Mouse (Mus musculus) midbrain, embryonic 11.5 days (tissue): Measurements from ENCODE around the gene Gm17332. TPM values are rescaled to one million over a fixed set of nuclear protein-coding genes. Genes with fewer than 3 reads are reported as not detected.

Experiments
- ATAC-seq: fragments of 200-750 bp; cut with Nextera tagmentation; 2 replicates; pipeline ENCODE4 v1.8.0; 2017; ENCODE audit warnings: moderate TSS enrichment, moderate library complexity; ENCODE audit not compliant: low FRiP score
- DNase-seq: peaks from one replicate; pipeline ENCODE4 v3.0.0; 2015; ENCODE audit warnings: low spot score; ENCODE audit errors: missing footprints
- H3K27ac ChIP-seq: fragments of 300-500 bp; sonication (generic); 2 replicates; pipeline ENCODE4 v1.5.1; 2014; ENCODE audit warnings: low read depth, low read length
- H3K27me3 ChIP-seq: fragments of 300-500 bp; sonication (generic); 2 replicates; pipeline ENCODE4 v1.6.1; 2014; ENCODE audit warnings: mild to moderate bottlenecking, low read length, moderate library complexity, mixed read lengths; ENCODE audit not compliant: control insufficient read depth, insufficient read depth
- H3K36me3 ChIP-seq: fragments of 300-500 bp; sonication (generic); 2 replicates; pipeline ENCODE4 v1.6.1; 2014; ENCODE audit warnings: mild to moderate bottlenecking, low read length, moderate library complexity, mixed read lengths; ENCODE audit not compliant: control insufficient read depth, insufficient read depth
- H3K4me1 ChIP-seq: fragments of 300-500 bp; sonication (generic); 2 replicates; pipeline ENCODE4 v1.6.1; 2014; ENCODE audit warnings: low read length; ENCODE audit not compliant: control insufficient read depth, insufficient read depth
- H3K4me2 ChIP-seq: fragments of 300-500 bp; sonication (generic); 2 replicates; pipeline ENCODE4 v1.6.1; 2014; ENCODE audit warnings: mild to moderate bottlenecking, moderate library complexity
- H3K4me3 ChIP-seq: fragments of 300-500 bp; sonication (generic); 2 replicates; pipeline ENCODE4 v1.5.1; 2014; ENCODE audit warnings: low read depth, low read length
- H3K9ac ChIP-seq: fragments of 300-500 bp; sonication (generic); 2 replicates; pipeline ENCODE4 v1.6.1; 2014; ENCODE audit warnings: low read length
- H3K9me3 ChIP-seq: fragments of 300-500 bp; sonication (generic); 2 replicates; pipeline ENCODE4 v1.6.1; 2016; ENCODE audit warnings: low read length; ENCODE audit not compliant: control insufficient read depth
- WGBS: fragments of 180-500 bp; shearing (Covaris S2); extraction: QIAGEN DNeasy Blood & Tissue Kit; methylation state at CpG from one replicate; pipeline ENCODE4 v1.1.7; 2014; 5-methylcytosine and 5-hydroxymethylcytosine counted together
- polyA plus RNA-seq: library from polyadenylated mRNA; unstranded; fragments of >200 nt; fragmentation: Nextera tagmentation; extraction: Ambion mirVana; gene quantifications from 2 replicates; pipeline ENCODE4 v1.2.1, GENCODE M21; 2014

Gene Gm17332
- not detected in 2 replicates for polyA plus RNA-seq

DNA sequence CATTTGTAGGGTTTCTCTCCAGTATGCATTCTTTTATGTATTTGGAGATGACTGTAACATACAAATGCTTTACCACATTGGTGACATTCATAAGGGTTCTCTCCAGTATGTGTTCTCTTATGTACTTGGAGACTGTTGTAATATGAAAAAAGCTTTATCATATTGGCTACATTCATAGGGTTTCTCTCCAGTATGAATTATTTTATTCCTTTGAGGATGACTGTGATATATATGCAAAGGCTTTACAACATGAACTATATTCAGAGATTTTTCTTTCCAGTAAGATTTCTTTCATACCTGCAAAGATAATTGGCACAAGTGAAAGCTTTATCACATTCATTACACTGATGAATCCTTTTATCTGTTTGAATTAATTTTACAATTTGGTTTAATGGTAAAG, at the start of gene Gm17332:
Gene Gm17332, minus strand, starts transcription at position 101 of the 400 bp plus-strand sequence.
- no peak within 1 kb of the TSS for H3K4me3 ChIP-seq
- H3K9me3 ChIP-seq: peaks cover 2% of the 10 kb centered on the region; the same call in 1 of the 2 replicates
- H3K4me1 ChIP-seq: no peaks in the 10 kb centered on the region
- no peak within 1 kb of the TSS for H3K4me2 ChIP-seq
- H3K27ac ChIP-seq: no peak within 1 kb of the TSS
- H3K9ac ChIP-seq: no peak within 1 kb of the TSS
- no peaks in the 10 kb centered on the region for H3K27me3 ChIP-seq
- H3K36me3 ChIP-seq: no peaks in the 10 kb centered on the region
- DNase-seq (no peak), ATAC-seq (no peak)

DNA sequence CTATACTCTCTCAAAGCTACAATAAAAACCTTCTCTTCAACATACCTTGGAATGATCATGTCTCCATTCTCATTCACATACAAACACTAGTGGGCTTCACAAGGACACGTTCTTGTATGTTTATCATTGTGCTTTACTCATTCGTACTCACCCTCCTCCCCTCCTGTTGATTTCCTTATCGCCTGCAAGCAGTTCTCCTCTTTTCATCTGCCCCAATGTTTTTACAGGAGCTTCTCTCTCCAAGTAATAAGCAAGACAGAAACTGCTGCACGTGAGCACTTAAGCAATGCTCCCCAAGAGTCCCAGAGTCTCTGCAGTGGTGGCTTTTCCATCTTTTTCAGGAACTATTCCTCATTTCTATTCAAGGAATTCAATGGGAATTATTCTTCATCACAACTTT, 47.7 kb upstream of the Gm17332 start:
- DNase-seq (no peak), ATAC-seq (no peak)
- no peak overlapping the region for H3K27ac ChIP-seq
- no peaks in the 10 kb centered on the region for H3K4me1 ChIP-seq
- WGBS: 71% methylated on average over 4 of the region's 4 CpGs
- H3K36me3 ChIP-seq: no peaks in the 10 kb centered on the region
- no peak overlapping the region for H3K9ac ChIP-seq
- no peak overlapping the region for H3K4me2 ChIP-seq
- H3K9me3 ChIP-seq: no peaks in the 10 kb centered on the region
- H3K4me3 ChIP-seq: no peak overlapping the region
- no peaks in the 10 kb centered on the region for H3K27me3 ChIP-seq

DNA sequence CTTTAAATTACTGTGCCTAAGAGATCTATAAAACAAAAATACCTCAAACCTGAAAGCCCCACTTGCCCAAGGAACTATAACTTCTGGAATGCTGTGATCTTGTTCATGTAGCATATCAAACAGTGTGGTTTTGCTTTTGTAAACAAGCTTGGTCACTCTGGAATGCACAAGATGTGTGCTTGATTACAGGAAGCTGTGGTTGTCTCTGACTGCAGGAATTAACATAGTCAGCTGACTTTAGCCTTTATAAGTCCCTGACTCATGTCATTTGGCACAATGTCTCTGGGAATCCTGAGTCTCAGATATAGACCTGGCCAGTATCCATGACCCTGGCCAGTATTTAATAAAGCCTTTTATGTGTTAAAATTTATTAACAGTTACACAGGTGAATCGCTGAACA, 43.1 kb upstream of the Gm17332 start:
- DNase-seq (no peak), ATAC-seq (no peak)
- Histone ChIP-seq H3K9ac (no peak overlapping the region), H3K9me3 (no peaks in the 10 kb centered on the region), H3K4me2 (no peak overlapping the region), H3K4me3 (no peak overlapping the region), H3K27ac (no peak overlapping the region), H3K36me3 (no peaks in the 10 kb centered on the region), H3K27me3 (no peaks in the 10 kb centered on the region), H3K4me1 (no peaks in the 10 kb centered on the region)
- WGBS: 86% methylated on average over 1 of the region's 1 CpGs

DNA sequence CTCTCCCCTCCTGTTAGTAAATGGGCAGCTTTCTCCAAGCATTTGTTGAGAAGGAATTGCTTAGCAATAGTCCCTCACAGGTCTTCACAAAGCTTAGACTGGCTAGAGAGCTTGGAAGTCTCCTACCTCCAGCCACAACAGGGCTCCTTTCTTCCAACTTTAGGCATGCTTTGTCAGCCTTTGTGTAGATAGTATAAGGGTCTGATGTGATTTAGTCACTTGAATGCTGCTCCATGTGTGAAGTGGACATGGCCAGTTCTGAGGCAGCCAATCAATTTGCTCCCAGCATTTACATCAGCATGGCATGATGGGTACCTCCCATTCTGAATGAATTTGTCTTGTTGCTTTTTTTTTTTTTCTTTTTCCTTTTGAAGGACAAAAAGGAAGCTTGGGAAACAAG, 35.7 kb upstream of the Gm17332 start:
- Histone ChIP-seq H3K9me3 (no peaks in the 10 kb centered on the region), H3K36me3 (no peaks in the 10 kb centered on the region), H3K4me1 (no peaks in the 10 kb centered on the region), H3K9ac (no peak overlapping the region), H3K4me3 (no peak overlapping the region), H3K27ac (no peak overlapping the region), H3K27me3 (no peaks in the 10 kb centered on the region), H3K4me2 (no peak overlapping the region)
- no peak for DNase-seq
- ATAC-seq: peak; percentile 67

DNA sequence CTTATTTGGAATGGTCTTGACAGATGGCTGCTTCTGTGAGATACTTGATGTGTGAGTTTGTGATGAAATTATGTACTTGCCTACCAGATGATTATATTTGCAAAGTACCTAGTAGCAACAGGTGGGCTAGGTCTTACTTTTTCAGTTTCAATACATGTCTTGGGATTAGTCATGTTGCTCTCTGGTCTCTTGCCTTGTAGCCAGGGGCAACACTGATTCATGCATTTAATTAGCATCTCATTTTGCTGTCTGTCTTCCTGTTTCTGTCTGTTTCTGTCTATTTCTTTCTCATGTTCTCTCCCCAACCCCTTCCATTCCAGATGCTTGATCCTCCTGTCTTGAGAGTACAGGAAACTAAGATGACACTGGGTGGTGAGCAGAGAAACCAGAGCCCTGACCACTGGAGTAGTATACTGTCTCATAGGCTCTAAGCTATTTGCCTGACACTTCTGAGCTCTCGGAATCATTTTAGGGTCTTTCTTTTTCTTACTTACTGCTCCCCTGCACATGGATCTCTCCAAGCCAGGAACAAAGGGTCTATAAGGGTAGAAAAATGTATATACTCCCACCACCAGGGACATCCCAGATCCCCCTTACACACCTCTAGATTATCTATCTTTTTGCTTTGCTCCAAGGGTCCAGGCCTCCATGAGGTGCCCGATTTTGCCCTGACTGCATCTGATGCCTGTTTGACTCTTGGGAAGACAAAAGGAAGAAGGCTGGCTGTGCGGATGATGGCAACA, 13.5 kb upstream of the Gm17332 start:
- 52% methylated on average over 3 of the region's 3 CpGs for WGBS
- peak; percentile 87 for DNase-seq
- peak; percentile 85 for ATAC-seq
- H3K27me3 ChIP-seq: no peaks in the 10 kb centered on the region
- H3K36me3 ChIP-seq: no peaks in the 10 kb centered on the region
- 0 out of 2 replicates have a peak overlapping the region, but pooled peaks have one; percentile 8 for H3K27ac ChIP-seq
- no peak overlapping the region for H3K4me3 ChIP-seq
- no peak overlapping the region for H3K9ac ChIP-seq
- H3K4me1 ChIP-seq: peaks cover 11% of the 10 kb centered on the region
- no peak overlapping the region for H3K4me2 ChIP-seq
- H3K9me3 ChIP-seq: no peaks in the 10 kb centered on the region

- no peak overlapping the region for H3K27ac ChIP-seq
- H3K4me1 ChIP-seq: peaks cover 11% of the 10 kb centered on the region
- no peak overlapping the region for H3K9ac ChIP-seq
- DNase-seq: no peak
- 87% methylated on average over 2 of the region's 2 CpGs for WGBS
- no peak overlapping the region for H3K4me2 ChIP-seq
- no peaks in the 10 kb centered on the region for H3K27me3 ChIP-seq
- no peak overlapping the region for H3K4me3 ChIP-seq
- no peaks in the 10 kb centered on the region for H3K36me3 ChIP-seq
- ATAC-seq: no peak
- H3K9me3 ChIP-seq: no peaks in the 10 kb centered on the region
These were observed 12.5 kb upstream of the Gm17332 start for GRCm38 (mm10) chr11:31194761-31195160.

DNA sequence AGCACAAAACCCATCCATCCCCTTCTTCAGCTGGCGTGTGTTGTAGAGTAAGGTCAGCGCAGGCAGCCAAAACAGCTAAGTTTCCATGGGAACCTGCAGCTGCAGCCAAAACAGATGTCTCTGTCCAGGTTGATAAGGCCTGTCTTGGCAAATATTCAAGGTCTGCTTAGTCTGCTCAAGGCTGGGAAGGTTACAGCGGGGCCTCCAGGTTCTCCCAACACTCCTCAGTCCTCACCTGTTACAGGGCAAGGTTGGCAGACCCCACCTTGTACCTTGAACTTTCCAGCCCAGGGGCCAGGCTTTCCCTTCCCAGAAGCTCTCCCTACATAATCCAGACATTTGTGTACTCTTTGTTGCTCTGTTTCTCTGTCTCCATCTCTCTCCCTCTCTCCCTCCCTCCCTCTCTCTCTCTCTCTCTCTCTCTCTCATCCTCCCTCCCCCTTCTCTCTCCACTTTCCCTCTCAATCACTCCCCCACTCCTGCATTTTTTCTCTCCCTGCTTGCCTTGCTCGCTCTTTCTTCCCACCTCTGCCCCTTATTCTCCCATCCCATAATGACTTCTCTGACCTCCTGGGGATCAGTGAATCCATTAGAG, 12.1 kb downstream of the Gm17332 start:
- no peak for DNase-seq

DNA sequence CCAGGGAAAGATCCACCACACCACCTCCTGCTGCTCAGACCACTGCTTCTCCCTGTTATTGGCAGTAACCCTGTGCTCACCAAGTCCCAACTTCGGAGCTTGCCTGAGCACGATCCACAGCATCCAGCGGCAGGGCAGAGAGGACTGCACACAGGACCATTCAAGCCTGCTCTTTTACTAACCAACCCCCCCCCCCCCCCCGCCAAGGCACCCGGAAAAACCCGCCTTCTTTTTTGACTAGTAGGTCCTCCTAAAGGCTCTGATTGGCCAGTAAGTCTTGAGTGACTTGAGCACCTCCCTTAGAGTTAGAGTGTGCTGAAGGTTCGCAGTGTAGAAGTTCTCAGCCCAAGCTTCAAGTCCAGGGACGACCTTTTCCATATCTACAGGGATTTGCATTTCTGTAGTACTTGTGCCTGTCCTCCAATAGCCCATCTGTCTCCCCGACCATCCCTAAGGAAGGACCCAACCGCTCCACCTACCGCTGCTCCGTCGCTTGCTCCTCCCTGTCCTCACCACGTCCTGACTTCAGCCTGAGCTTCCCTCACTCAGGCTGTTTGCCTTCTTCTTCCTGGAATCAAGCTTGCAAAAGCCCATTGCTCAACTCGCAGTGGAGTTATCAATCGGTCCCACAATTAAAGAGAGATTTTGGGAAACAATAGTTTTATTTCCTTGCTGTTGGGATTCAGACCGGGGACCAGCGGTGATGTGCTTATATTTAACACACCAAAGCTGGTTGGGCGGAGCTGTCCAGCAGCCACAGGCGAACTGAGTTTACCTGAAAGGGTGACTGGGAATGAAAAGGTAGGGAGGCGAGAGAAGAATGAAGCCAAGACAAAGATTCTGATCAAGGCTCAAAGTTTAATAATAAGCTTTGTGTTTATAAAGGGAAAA, 12.9 kb downstream of the Gm17332 start:
- ATAC-seq (peak; percentile 95), DNase-seq (peak; percentile 93)
- H3K36me3 ChIP-seq: no peaks in the 10 kb centered on the region
- H3K27me3 ChIP-seq: no peaks in the 10 kb centered on the region
- peak overlapping the region; percentile 67 for H3K4me2 ChIP-seq
- no peaks in the 10 kb centered on the region for H3K4me1 ChIP-seq
- H3K9me3 ChIP-seq: no peaks in the 10 kb centered on the region
- peak overlapping the region; percentile 14 for H3K9ac ChIP-seq
- 1% methylated on average over 20 of the region's 21 CpGs for WGBS
- H3K27ac ChIP-seq: no peak overlapping the region
- peak overlapping the region; percentile 44 for H3K4me3 ChIP-seq

More for the DNA sequence above, 12.1 kb downstream of the Gm17332 start:
- H3K4me3 ChIP-seq: peak overlapping the region; percentile 44; the same call in 1 of the 2 replicates
- H3K9ac ChIP-seq: no peak overlapping the region
- H3K36me3 ChIP-seq: no peaks in the 10 kb centered on the region
- 22% methylated on average over 4 of the region's 4 CpGs for WGBS
- no peak for ATAC-seq
- no peaks in the 10 kb centered on the region for H3K4me1 ChIP-seq
- peak overlapping the region; percentile 67 for H3K4me2 ChIP-seq
- H3K9me3 ChIP-seq: no peaks in the 10 kb centered on the region
- H3K27ac ChIP-seq: no peak overlapping the region
- no peaks in the 10 kb centered on the region for H3K27me3 ChIP-seq

GRCm38 (mm10) chr11:31168831-31169160, 13.5 kb downstream of the Gm17332 start:
- H3K4me2 ChIP-seq: peak overlapping the region; percentile 67
- no peaks in the 10 kb centered on the region for H3K27me3 ChIP-seq
- H3K4me3 ChIP-seq: peak overlapping the region; percentile 44; the same call in 1 of the 2 replicates
- WGBS: 37% methylated on average over 2 of the region's 2 CpGs
- no peaks in the 10 kb centered on the region for H3K4me1 ChIP-seq
- no peaks in the 10 kb centered on the region for H3K9me3 ChIP-seq
- H3K36me3 ChIP-seq: no peaks in the 10 kb centered on the region
- H3K27ac ChIP-seq: no peak overlapping the region
- peak overlapping the region; percentile 14; the same call in 1 of the 2 replicates for H3K9ac ChIP-seq
- ATAC-seq: no peak
- DNase-seq: no peak
